Mouse (Mus musculus) kidney, embryonic 15.5 days (tissue): Measurements from ENCODE around the gene Prrt1. TPM values are rescaled to one million over a fixed set of nuclear protein-coding genes. Genes with fewer than 3 reads are reported as not detected.

Experiments used
- ATAC-seq: fragments of 200-750 bp; cut with Nextera tagmentation; replicated peaks from 2 replicates; pipeline ENCODE4 v1.8.0; 2017; ENCODE audit warnings: moderate TSS enrichment; ENCODE audit not compliant: low FRiP score
- H3K27ac ChIP-seq: fragments of 300-500 bp; sonication (generic); 2 replicates; pipeline ENCODE4 v1.5.1; 2015; ENCODE audit warnings: mild to moderate bottlenecking, inconsistent platforms
- H3K27me3 ChIP-seq: fragments of 300-500 bp; sonication (generic); 2 replicates; pipeline ENCODE4 v1.6.1; 2015; ENCODE audit warnings: inconsistent platforms
- H3K36me3 ChIP-seq: fragments of 300-500 bp; sonication (generic); 2 replicates; pipeline ENCODE4 v1.6.1; 2015; ENCODE audit warnings: inconsistent platforms
- H3K4me1 ChIP-seq: fragments of 300-500 bp; sonication (generic); 2 replicates; pipeline ENCODE4 v1.6.1; 2015; ENCODE audit warnings: inconsistent platforms
- H3K4me2 ChIP-seq: fragments of 300-500 bp; sonication (generic); 2 replicates; pipeline ENCODE4 v1.6.1; 2015; ENCODE audit warnings: moderate library complexity, mild to moderate bottlenecking, inconsistent platforms
- H3K4me3 ChIP-seq: fragments of 300-500 bp; sonication (generic); replicated peaks from 2 replicates; pipeline ENCODE4 v1.5.1; 2015; ENCODE audit warnings: mild to moderate bottlenecking, inconsistent platforms
- H3K9ac ChIP-seq: fragments of 300-500 bp; sonication (generic); 2 replicates; pipeline ENCODE4 v1.6.1; 2015; ENCODE audit warnings: mild to moderate bottlenecking, inconsistent platforms
- H3K9me3 ChIP-seq: fragments of 300-500 bp; sonication (generic); replicated peaks from 2 replicates; pipeline ENCODE4 v1.6.1; 2016; ENCODE audit warnings: inconsistent platforms
- WGBS: fragments of 180-500 bp; shearing (Covaris S2); methylation state at CpG from one replicate; pipeline ENCODE4 v1.1.7; 2015; ENCODE audit warnings: mixed read lengths; 5-methylcytosine and 5-hydroxymethylcytosine counted together
- polyA plus RNA-seq: library from polyadenylated mRNA; unstranded; fragments of >200 nt; fragmentation: Nextera tagmentation; extraction: Ambion mirVana; gene quantifications from 2 replicates; pipeline ENCODE4 v1.2.1, GENCODE M21; 2015

Prrt1 gene
- polyA plus RNA-seq, 1 experiment from 2014 or later, result 0.35 TPM

DNA sequence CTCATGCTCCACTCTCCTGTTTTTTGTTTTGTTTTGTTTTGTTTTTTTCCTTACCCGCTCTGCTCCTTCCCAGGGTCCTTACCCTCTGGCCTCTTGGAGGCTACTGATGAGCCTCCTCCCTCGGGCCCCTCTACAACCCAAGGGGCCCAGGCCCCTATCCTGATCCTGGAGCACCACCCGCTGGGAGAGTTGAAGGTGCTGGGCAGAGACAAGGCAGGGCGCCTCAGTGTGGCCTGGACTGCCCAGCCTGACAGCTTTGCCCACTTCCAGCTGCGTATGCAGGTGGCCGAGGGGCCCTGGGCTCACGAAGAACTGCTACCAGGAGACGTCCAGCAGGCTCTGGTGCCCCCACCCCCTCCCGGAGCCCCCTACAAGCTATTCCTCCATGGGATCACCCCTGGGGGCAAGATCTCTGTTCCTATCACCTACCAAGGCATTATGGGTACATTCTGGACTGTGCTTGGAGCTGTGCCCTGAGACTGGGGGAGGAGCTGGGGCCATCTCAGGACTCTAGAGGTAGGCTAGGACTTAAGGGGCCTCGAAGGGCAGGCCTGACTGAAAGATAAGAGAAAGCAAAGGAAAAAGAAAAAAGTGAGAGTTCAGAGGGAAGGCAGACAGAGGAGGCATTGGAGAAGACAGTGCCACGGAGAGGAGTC is 52.7 kb downstream of the Prrt1 start:
- no peak overlapping the region for H3K9ac ChIP-seq
- no peak for ATAC-seq
- no peak overlapping the region for H3K4me3 ChIP-seq
- no peak overlapping the region for H3K4me2 ChIP-seq
- H3K36me3 ChIP-seq, result no peaks in the 10 kb centered on the region
- peaks cover 35% of the 10 kb centered on the region for H3K4me1 ChIP-seq
- WGBS, result 67% methylated on average over 11 of the region's 11 CpGs
- no peak overlapping the region for H3K27ac ChIP-seq
- H3K27me3 ChIP-seq, result peaks cover 31% of the 10 kb centered on the region
- no peaks in the 10 kb centered on the region for H3K9me3 ChIP-seq

Other genes starting within 250 kb of the Prrt1 start
- 0.32 and 0.77 TPM in 2 replicates for gene BC051142, start 230.7 kb upstream of the Prrt1 start, polyA plus RNA-seq
- gene Btnl4, start 152.2 kb upstream of the Prrt1 start, polyA plus RNA-seq, result 0.09 TPM in 1 of 2 replicates, not detected in the other
- not detected in 2 replicates for gene Btnl6, start 112.2 kb upstream of the Prrt1 start, polyA plus RNA-seq
- 8.7 and 11.8 TPM in 2 replicates for gene Notch4, start 65.3 kb upstream of the Prrt1 start, polyA plus RNA-seq
- 20.8 and 22.6 TPM in 2 replicates for gene Gpsm3, start 39.7 kb upstream of the Prrt1 start, polyA plus RNA-seq
- gene Pbx2, start 38.3 kb upstream of the Prrt1 start, polyA plus RNA-seq, result 14.9 and 16.7 TPM in 2 replicates
- 6.5 and 7.5 TPM in 2 replicates for gene Ager, start 31.7 kb upstream of the Prrt1 start, polyA plus RNA-seq
- gene Rnf5, start 25.8 kb upstream of the Prrt1 start, polyA plus RNA-seq, result 166 and 168 TPM in 2 replicates
- 60.8 and 72.2 TPM in 2 replicates for gene Agpat1, start 25.3 kb upstream of the Prrt1 start, polyA plus RNA-seq
- gene Egfl8, start 13.6 kb upstream of the Prrt1 start, polyA plus RNA-seq, result 3.5 and 4.4 TPM in 2 replicates
- 36.5 and 39.1 TPM in 2 replicates for gene Ppt2, start 1.0 kb upstream of the Prrt1 start, polyA plus RNA-seq
- gene Fkbpl, start 15.2 kb downstream of the Prrt1 start, polyA plus RNA-seq, result 17.2 and 18.4 TPM in 2 replicates
- gene Atf6b, start 17.6 kb downstream of the Prrt1 start, polyA plus RNA-seq, result 86.2 and 98.2 TPM in 2 replicates
- 0.35 and 0.75 TPM in 2 replicates for gene Tnxb, start 41.0 kb downstream of the Prrt1 start, polyA plus RNA-seq
- 0.73 and 2.0 TPM in 2 replicates for gene C4b, start 114.3 kb downstream of the Prrt1 start, polyA plus RNA-seq
- gene Cyp21a1, start 175.0 kb downstream of the Prrt1 start, polyA plus RNA-seq, result 11.1 and 45.4 TPM in 2 replicates
- 29.4 and 29.6 TPM in 2 replicates for gene Stk19, start 207.4 kb downstream of the Prrt1 start, polyA plus RNA-seq
- 62.7 and 73.0 TPM in 2 replicates for gene Dxo, start 207.5 kb downstream of the Prrt1 start, polyA plus RNA-seq
- 48.5 and 53.1 TPM in 2 replicates for gene Skiv2l, start 220.7 kb downstream of the Prrt1 start, polyA plus RNA-seq
- 101 and 116 TPM in 2 replicates for gene Nelfe, start 220.9 kb downstream of the Prrt1 start, polyA plus RNA-seq
- 12.1 and 13.3 TPM in 2 replicates for gene Cfb, start 233.0 kb downstream of the Prrt1 start, polyA plus RNA-seq
- gene Zbtb12, start 249.9 kb downstream of the Prrt1 start, polyA plus RNA-seq, result 5.0 TPM in 2 replicates